Mouse (Mus musculus) sigmoid colon, adult 10 weeks (tissue): Measurements from ENCODE around the gene Vwa5b1. TPM values are rescaled to one million over a fixed set of nuclear protein-coding genes. Genes with fewer than 3 reads are reported as not detected.

ENCODE experiments used
- polyA plus RNA-seq: library from polyadenylated mRNA; stranded (reverse); fragments of 350-450 nt; fragmentation: Illumina TruSeq; extraction: RNeasy Lipid Tissue Mini Kit (QIAGEN cat#74804); gene quantifications from one replicate; pipeline ENCODE4 v1.2.3, GENCODE M21; 2014; ENCODE audit warnings: low read depth, low replicate concordance

The Vwa5b1 gene
- 0.25 TPM for polyA plus RNA-seq

DNA sequence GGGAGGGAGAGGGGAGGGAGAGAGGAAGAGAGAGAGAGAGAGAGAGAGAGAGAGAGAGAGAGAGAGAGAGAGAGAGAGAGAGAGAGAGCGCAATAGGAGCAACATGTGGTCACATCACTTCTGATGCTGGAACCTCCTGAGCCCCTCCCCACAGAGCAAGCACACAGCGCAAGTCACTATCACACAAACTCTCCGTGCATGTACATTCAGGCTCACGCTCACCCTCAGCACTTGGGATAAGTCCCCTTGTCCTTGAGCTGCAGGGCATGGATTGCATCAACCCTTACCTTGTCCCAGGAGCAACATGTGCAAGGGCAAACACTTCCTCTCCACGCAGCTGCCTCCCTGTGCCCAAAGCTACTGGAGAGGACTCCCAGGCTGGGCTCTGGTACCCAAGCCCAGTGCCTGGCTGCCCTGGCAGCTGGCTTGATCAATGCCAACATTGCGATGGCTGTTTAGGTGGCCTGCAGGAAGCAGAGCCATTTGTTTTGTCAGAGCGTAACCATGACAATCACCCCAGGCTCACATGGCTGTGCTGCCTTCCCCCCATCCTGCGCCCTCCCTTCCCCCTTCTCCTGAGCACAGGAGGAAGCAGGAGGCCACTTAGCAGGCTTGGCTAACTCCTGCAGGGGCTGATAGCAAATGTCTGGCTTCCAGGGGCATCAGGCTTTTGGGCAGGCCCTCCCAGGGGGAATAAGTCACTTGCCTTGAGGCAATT lies at the start of gene Vwa5b1:
Vwa5b1 (minus strand) TSS at position 457 of the 718 bp plus-strand sequence.

Other genes with a start within 250 kb of the Vwa5b1 start
- not detected for gene Fam43b, start 239.4 kb downstream of the Vwa5b1 start, polyA plus RNA-seq
- 6.3 TPM for gene Mul1, start 201.2 kb downstream of the Vwa5b1 start, polyA plus RNA-seq
- gene Camk2n1, start 181.6 kb downstream of the Vwa5b1 start, polyA plus RNA-seq: 60.9 TPM
- 0.47 TPM for gene Pla2g2c, start 88.9 kb upstream of the Vwa5b1 start, polyA plus RNA-seq
- 2.7 TPM for gene Ubxn10, start 101.3 kb upstream of the Vwa5b1 start, polyA plus RNA-seq
- gene Pla2g2f, start 121.7 kb upstream of the Vwa5b1 start, polyA plus RNA-seq: 4.2 TPM
- 3.4 TPM for gene Pla2g2d, start 139.9 kb upstream of the Vwa5b1 start, polyA plus RNA-seq
- gene Pla2g5, start 227.6 kb upstream of the Vwa5b1 start, polyA plus RNA-seq: 12.1 TPM
- not detected for gene Gm13030, start 238.1 kb upstream of the Vwa5b1 start, polyA plus RNA-seq
- gene Pla2g2e, start 242.1 kb upstream of the Vwa5b1 start, polyA plus RNA-seq: not detected